Mouse (Mus musculus): ENCODE data around the gene Tnxb. TPM values are rescaled to one million over a fixed set of nuclear protein-coding genes. Genes with fewer than 3 reads are reported as not detected.
"Not testable (repeated sequence)": the region's sequence is repeated elsewhere in the genome, so short reads cannot be mapped to it uniquely, and the experiment has no call there.

Tnxb gene
- polyA plus RNA-seq, 1 experiment from 2014 or later: 1.1 TPM

DNA sequence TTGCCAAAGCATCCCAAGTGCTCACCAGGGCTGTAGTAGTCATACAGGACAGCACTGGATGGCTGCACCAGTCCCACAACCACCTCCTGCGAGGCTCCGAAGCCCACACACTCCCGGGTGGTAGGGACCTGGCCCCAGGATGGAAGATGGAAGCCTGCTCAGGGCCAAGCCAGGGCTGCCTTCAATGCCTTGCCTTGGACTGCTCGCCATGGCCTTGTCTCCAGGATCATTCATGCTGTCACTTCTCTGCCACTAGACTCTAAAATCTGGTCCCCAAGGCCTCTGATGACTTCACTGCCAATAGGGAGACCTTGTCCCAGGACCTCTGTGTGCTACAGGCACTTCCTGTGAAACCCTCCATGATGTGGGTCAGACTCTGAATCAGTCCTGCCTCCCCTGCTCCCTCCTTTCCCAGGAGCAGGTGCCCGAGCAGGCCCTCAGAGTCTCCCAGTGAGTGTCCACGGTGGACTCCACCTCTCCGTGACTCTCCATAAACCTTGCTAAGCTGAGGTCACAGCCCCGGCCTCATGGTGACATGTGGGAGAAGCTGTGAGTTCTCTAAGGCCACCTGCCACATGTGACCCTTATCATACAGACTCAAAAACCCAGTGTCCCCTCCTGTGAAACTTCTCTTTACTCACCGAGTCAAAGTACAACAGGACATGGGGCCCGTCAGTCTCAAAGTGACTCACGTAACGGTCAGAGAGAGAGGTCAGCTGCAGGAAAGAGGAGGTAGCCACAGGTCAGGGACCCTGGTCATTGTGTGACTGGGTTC is 59.6 kb downstream of the Tnxb start:
- WGBS: 86% methylated on average over 12 of the region's 12 CpGs
- H3K9ac ChIP-seq; H3K4me2 ChIP-seq (replicated peaks); H3K4me1 ChIP-seq (replicated peaks); H3K9me3 ChIP-seq; ATAC-seq; H3K27ac ChIP-seq; H3K4me3 ChIP-seq (replicated peaks); H3K36me3 ChIP-seq; H3K27me3 ChIP-seq (replicated peaks): not testable (repeated sequence)

DNA sequence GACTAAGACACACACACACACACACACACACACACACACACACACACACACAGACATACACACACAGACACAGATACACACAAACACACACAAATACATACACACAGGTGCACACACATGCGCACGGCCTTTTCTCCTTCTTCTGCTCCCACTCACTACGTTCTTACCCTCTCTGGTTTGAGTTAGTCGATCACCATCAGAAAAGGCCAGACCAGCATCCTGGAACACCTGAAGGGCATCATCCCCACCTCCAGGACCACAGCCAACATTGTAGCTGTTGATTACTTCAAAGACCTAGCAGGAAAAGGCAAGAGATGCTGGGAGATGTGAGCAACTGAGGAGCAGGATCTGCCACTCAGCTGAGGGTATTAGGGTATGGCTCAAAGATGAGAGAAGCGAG is 67.1 kb downstream of the Tnxb start:
- 74% methylated on average over 5 of the region's 5 CpGs for WGBS
- H3K9ac ChIP-seq; H3K36me3 ChIP-seq; ATAC-seq; H3K4me1 ChIP-seq (replicated peaks); H3K9me3 ChIP-seq; H3K27me3 ChIP-seq (replicated peaks); H3K4me2 ChIP-seq (replicated peaks); H3K4me3 ChIP-seq (replicated peaks); H3K27ac ChIP-seq: not testable (repeated sequence)

DNA sequence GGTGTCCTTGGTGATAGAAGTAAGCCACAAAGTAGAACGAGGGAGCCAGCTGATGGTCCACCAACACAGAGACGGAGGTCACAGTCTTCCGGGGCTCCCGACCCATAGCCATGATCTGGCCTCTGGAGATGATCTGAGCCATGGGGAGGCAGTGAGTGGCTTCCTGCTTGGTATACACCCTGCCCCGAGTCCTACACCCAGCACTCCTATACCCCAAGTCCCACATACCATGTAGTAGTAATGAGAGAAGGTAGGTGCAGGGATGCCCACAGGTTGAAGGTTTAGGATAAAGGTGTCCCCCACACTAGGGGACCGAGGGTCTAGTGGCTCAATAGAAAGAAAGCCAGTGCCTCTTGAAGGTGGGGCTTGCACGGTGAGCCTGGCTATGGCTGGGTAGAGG is 69.4 kb downstream of the Tnxb start:
- not testable (repeated sequence) for H3K4me3 ChIP-seq (replicated peaks); H3K36me3 ChIP-seq; H3K27ac ChIP-seq; H3K27me3 ChIP-seq (replicated peaks); H3K9me3 ChIP-seq; H3K4me1 ChIP-seq (replicated peaks); H3K9ac ChIP-seq; ATAC-seq; H3K4me2 ChIP-seq (replicated peaks)
- WGBS: 86% methylated on average over 7 of the region's 7 CpGs

DNA sequence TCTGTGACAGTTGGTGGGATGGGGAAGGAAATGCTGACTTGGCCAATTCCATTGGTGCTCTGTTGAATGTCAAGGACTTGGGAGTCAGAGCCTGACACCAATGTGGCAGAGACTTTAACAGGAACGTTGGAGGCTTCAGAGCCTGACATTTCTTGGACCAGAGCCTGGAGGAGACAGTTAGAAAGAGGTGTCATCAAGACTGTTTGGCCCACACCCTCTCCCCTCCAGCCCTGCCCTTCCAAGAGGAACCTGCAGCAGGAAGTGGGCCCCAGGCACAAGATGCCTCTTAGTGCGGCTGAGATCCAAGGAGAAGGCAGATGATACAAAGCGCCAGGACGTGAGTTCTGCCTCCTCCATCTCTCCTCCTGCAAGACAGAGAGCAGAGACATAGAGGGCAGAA is 69.9 kb downstream of the Tnxb start:
- Histone ChIP-seq H3K9me3 (no peaks in the 10 kb centered on the region), H3K9ac (no peak overlapping the region), H3K27ac (no peak overlapping the region), H3K36me3 (no peaks in the 10 kb centered on the region), H3K4me2 (replicated peaks) (no peak overlapping the region), H3K4me1 (replicated peaks) (no peaks in the 10 kb centered on the region), H3K27me3 (replicated peaks) (no peaks in the 10 kb centered on the region), H3K4me3 (replicated peaks) (no peak overlapping the region)
- 47% methylated on average over 4 of the region's 4 CpGs for WGBS
- no peak for ATAC-seq

DNA sequence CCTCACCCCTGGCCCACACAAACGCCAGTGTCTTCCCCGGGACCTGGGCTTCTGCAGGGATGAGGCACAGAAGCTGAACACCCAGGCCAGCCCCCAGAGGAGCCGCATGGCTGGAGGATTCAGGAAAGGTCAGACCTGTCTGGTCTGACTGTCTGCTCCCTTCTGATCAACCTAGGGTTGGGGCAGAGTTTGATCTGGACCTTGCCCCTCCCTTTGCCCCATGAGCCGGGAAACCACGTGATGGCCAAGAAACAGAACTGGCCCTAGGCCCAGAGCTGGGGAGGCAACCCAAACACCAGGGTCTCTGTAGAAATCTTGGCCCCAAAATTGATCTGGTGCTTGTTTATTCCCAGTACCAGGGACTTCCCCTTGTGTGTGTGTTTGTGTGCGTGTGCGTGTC is 73.4 kb downstream of the Tnxb start, which contains the start of gene C4b:
Gene C4b (minus strand): TSS at position 164 of the 400 bp plus-strand sequence.
- H3K36me3 ChIP-seq: no peaks in the 10 kb centered on the region
- H3K4me1 ChIP-seq (replicated peaks): no peaks in the 10 kb centered on the region
- no peak within 1 kb of the TSS for H3K4me2 ChIP-seq (replicated peaks)
- ATAC-seq: no peak
- H3K4me3 ChIP-seq (replicated peaks): no peak within 1 kb of the TSS
- no peak within 1 kb of the TSS for H3K9ac ChIP-seq
- no peaks in the 10 kb centered on the region for H3K27me3 ChIP-seq (replicated peaks)
- H3K27ac ChIP-seq: no peak within 1 kb of the TSS
- H3K9me3 ChIP-seq: no peaks in the 10 kb centered on the region
- 81% methylated on average over 7 of the region's 7 CpGs for WGBS

DNA sequence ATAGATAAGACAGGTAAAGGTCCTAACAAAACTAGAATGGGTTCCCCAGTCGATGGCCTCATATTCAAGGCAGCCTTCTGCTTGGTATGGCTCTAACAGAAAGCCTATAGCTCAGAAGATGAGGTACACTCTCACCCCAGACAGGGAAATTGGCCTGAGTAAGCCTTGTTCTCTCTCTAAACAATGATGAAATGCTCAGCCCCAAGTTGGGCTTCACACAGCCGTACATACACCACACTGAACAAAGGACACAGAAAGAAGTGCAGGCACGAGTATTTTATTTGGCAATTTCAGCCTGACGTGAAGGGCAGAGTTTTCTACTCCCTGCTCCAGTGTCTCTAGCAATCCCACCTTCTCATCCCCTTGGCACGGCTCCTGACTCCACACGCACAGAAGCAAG is 73.9 kb downstream of the Tnxb start:
- WGBS: 77% methylated on average over 6 of the region's 6 CpGs
- Histone ChIP-seq H3K4me3 (replicated peaks) (no peak overlapping the region), H3K36me3 (no peaks in the 10 kb centered on the region), H3K4me1 (replicated peaks) (no peaks in the 10 kb centered on the region), H3K27me3 (replicated peaks) (no peaks in the 10 kb centered on the region), H3K27ac (no peak overlapping the region), H3K9me3 (no peaks in the 10 kb centered on the region), H3K9ac (no peak overlapping the region), H3K4me2 (replicated peaks) (no peak overlapping the region)
- ATAC-seq: no peak

DNA sequence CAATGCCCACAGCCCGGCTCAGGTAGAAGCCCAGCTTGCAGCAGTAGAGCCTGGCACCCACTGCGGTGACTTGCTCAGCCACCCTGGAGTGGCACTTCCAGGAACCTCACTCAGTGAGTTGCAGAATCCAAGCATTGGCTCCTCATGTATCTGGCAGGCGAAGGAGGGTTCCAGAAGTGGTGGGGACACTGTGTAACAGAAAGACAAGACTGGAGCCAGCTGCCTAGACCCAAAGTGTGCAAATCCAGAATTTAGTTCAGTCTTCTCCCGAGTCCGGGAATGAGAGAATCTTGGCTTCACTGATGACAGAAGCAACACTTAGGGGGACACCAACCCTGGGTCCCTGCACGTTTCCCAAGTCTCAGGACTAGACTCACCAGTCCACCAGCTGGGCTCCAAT is 74.3 kb downstream of the Tnxb start:
- not testable (repeated sequence) for H3K4me2 ChIP-seq (replicated peaks); H3K9me3 ChIP-seq; H3K27ac ChIP-seq; H3K4me1 ChIP-seq (replicated peaks); ATAC-seq; H3K36me3 ChIP-seq; H3K4me3 ChIP-seq (replicated peaks); H3K9ac ChIP-seq; H3K27me3 ChIP-seq (replicated peaks)
- 91% methylated on average over 6 of the region's 6 CpGs for WGBS

DNA sequence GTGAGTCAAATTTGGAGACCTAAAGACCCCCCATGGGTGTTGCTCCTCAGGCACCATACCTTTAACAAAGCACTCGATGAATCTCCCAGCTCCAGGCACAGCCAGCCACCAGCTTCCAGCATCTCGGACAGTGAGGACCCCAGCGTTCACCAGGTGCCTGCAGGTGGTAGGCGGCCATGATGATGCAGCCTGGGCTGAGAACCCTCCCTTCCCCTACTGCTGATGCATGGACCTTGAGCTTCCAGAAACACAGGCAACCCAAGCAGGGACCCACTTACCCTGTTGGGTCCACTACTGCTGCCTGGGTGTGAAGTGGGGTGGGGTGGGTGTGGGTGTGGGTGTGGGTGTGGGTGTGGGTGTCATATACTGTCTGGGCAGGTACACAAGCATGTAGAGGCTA is 74.8 kb downstream of the Tnxb start:
- not testable (repeated sequence) for H3K36me3 ChIP-seq; H3K9me3 ChIP-seq; H3K4me3 ChIP-seq (replicated peaks); H3K27me3 ChIP-seq (replicated peaks); H3K9ac ChIP-seq; H3K4me2 ChIP-seq (replicated peaks); H3K27ac ChIP-seq; H3K4me1 ChIP-seq (replicated peaks); ATAC-seq
- 85% methylated on average over 4 of the region's 4 CpGs for WGBS

DNA sequence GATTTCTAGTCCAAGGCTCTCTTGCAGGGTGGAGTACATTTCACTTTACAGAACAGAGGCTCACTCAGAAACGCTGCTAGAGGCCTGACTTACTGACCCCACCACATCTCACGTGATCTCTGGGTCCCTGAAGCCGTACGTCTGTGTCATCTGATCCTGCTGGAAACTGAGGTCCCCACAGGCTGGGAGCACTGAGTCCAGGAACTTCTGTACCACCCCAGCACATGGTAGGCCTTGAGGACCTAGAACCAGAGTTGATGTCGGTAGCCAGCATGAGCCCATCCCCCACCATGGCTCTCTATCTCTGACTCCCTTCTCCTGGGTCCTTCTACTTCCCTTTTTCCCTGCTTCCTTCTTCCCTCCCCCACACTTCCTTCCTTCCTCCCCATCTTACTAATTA is 76.2 kb downstream of the Tnxb start:
- Histone ChIP-seq H3K4me3 (replicated peaks) (no peak overlapping the region), H3K27ac (no peak overlapping the region), H3K27me3 (replicated peaks) (no peaks in the 10 kb centered on the region), H3K9ac (no peak overlapping the region), H3K4me2 (replicated peaks) (no peak overlapping the region), H3K4me1 (replicated peaks) (no peaks in the 10 kb centered on the region), H3K9me3 (0 out of 2 replicates have a peak, but pooled peaks cover 2% of the 10 kb centered on the region), H3K36me3 (no peaks in the 10 kb centered on the region)
- ATAC-seq: no peak
- 78% methylated on average over 5 of the region's 5 CpGs for WGBS

DNA sequence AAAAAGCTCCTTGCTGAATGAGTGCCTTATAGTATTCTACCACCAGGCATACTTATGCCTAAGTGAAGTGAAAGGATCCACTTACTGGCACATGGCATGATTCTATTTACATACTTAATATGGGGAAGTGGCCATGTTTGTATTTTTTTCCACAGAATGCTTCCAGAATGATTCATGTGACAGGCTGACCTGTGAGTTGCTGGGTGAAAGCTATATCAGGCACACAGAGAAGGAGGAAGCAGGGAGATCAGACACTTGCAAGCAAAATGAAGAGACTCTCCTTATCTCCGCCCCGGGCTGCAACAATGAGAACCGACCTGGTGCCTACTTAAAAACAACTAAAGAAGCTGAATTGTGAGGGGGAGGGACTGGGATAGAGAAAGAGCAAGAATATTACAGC is 91.1 kb downstream of the Tnxb start:
- no peaks in the 10 kb centered on the region for H3K36me3 ChIP-seq
- ATAC-seq: no peak
- 73% methylated on average over 3 of the region's 3 CpGs for WGBS
- no peaks in the 10 kb centered on the region for H3K27me3 ChIP-seq (replicated peaks)
- no peak overlapping the region for H3K4me3 ChIP-seq (replicated peaks)
- H3K27ac ChIP-seq: no peak overlapping the region
- H3K4me1 ChIP-seq (replicated peaks): no peaks in the 10 kb centered on the region
- H3K4me2 ChIP-seq (replicated peaks): no peak overlapping the region
- no peak overlapping the region for H3K9ac ChIP-seq
- H3K9me3 ChIP-seq: no peaks in the 10 kb centered on the region

Other genes starting within 250 kb of the Tnxb start
- 12.7 and 13.6 TPM in 2 replicates for gene Btnl4, start 193.2 kb upstream of the Tnxb start, polyA plus RNA-seq (2015; fragmentation: Nextera tagmentation; extraction: Ambion mirVana)
- 13.1 and 15.2 TPM in 2 replicates for gene Btnl6, start 153.2 kb upstream of the Tnxb start, polyA plus RNA-seq (2015; fragmentation: Nextera tagmentation; extraction: Ambion mirVana)
- gene Notch4, start 106.3 kb upstream of the Tnxb start, polyA plus RNA-seq (2015; fragmentation: Nextera tagmentation; extraction: Ambion mirVana): 2.9 and 5.8 TPM in 2 replicates
- 10.1 TPM in 2 replicates for gene Gpsm3, start 80.7 kb upstream of the Tnxb start, polyA plus RNA-seq (2015; fragmentation: Nextera tagmentation; extraction: Ambion mirVana)
- gene Pbx2, start 79.3 kb upstream of the Tnxb start, polyA plus RNA-seq (2015; fragmentation: Nextera tagmentation; extraction: Ambion mirVana): 8.0 and 8.8 TPM in 2 replicates
- gene Ager, start 72.7 kb upstream of the Tnxb start, polyA plus RNA-seq (2015; fragmentation: Nextera tagmentation; extraction: Ambion mirVana): 2.7 and 3.0 TPM in 2 replicates
- gene Rnf5, start 66.8 kb upstream of the Tnxb start, polyA plus RNA-seq (2015; fragmentation: Nextera tagmentation; extraction: Ambion mirVana): 165 and 174 TPM in 2 replicates
- 51.2 and 60.8 TPM in 2 replicates for gene Agpat1, start 66.3 kb upstream of the Tnxb start, polyA plus RNA-seq (2015; fragmentation: Nextera tagmentation; extraction: Ambion mirVana)
- gene Egfl8, start 54.6 kb upstream of the Tnxb start, polyA plus RNA-seq (2015; fragmentation: Nextera tagmentation; extraction: Ambion mirVana): 3.0 and 3.4 TPM in 2 replicates
- 27.8 and 29.6 TPM in 2 replicates for gene Ppt2, start 42.0 kb upstream of the Tnxb start, polyA plus RNA-seq (2015; fragmentation: Nextera tagmentation; extraction: Ambion mirVana)
- gene Prrt1, start 41.0 kb upstream of the Tnxb start, polyA plus RNA-seq (2015; fragmentation: Nextera tagmentation; extraction: Ambion mirVana): 0.40 and 0.49 TPM in 2 replicates
- gene Fkbpl, start 25.8 kb upstream of the Tnxb start, polyA plus RNA-seq (2015; fragmentation: Nextera tagmentation; extraction: Ambion mirVana): 12.1 and 13.7 TPM in 2 replicates
- 67.5 and 68.2 TPM in 2 replicates for gene Atf6b, start 23.4 kb upstream of the Tnxb start, polyA plus RNA-seq (2015; fragmentation: Nextera tagmentation; extraction: Ambion mirVana)
- gene C4b, start 73.3 kb downstream of the Tnxb start, polyA plus RNA-seq (2015; fragmentation: Nextera tagmentation; extraction: Ambion mirVana): 0.33 and 1.4 TPM in 2 replicates
- gene Cyp21a1, start 134.0 kb downstream of the Tnxb start, polyA plus RNA-seq (2015; fragmentation: Nextera tagmentation; extraction: Ambion mirVana): 0.38 and 18.1 TPM in 2 replicates
- 25.1 and 30.3 TPM in 2 replicates for gene Stk19, start 166.4 kb downstream of the Tnxb start, polyA plus RNA-seq (2015; fragmentation: Nextera tagmentation; extraction: Ambion mirVana)
- 51.8 and 58.6 TPM in 2 replicates for gene Dxo, start 166.5 kb downstream of the Tnxb start, polyA plus RNA-seq (2015; fragmentation: Nextera tagmentation; extraction: Ambion mirVana)
- 39.9 and 42.5 TPM in 2 replicates for gene Skiv2l, start 179.7 kb downstream of the Tnxb start, polyA plus RNA-seq (2015; fragmentation: Nextera tagmentation; extraction: Ambion mirVana)
- gene Nelfe, start 179.9 kb downstream of the Tnxb start, polyA plus RNA-seq (2015; fragmentation: Nextera tagmentation; extraction: Ambion mirVana): 98.4 and 106 TPM in 2 replicates
- 52.1 and 63.5 TPM in 2 replicates for gene Cfb, start 192.0 kb downstream of the Tnxb start, polyA plus RNA-seq (2015; fragmentation: Nextera tagmentation; extraction: Ambion mirVana)
- 2.5 and 2.8 TPM in 2 replicates for gene Zbtb12, start 208.9 kb downstream of the Tnxb start, polyA plus RNA-seq (2015; fragmentation: Nextera tagmentation; extraction: Ambion mirVana)
- gene Gm20547, start 211.5 kb downstream of the Tnxb start, polyA plus RNA-seq (2015; fragmentation: Nextera tagmentation; extraction: Ambion mirVana): not detected in 2 replicates
- 14.9 and 16.0 TPM in 2 replicates for gene C2, start 227.7 kb downstream of the Tnxb start, polyA plus RNA-seq (2015; fragmentation: Nextera tagmentation; extraction: Ambion mirVana)
- 61.2 and 67.6 TPM in 2 replicates for gene Ehmt2, start 227.9 kb downstream of the Tnxb start, polyA plus RNA-seq (2015; fragmentation: Nextera tagmentation; extraction: Ambion mirVana)
- gene Slc44a4, start 243.9 kb downstream of the Tnxb start, polyA plus RNA-seq (2015; fragmentation: Nextera tagmentation; extraction: Ambion mirVana): 56.2 and 60.4 TPM in 2 replicates